Mouse (Mus musculus) bone marrow, adult 2 months (tissue): ENCODE data around the gene Ppt1.

Experiments used
- CTCF ChIP-seq: fragments of 200-500 bp; IDR thresholded peaks from 2 replicates; pipeline ENCODE4 v1.5.1; 2011; ENCODE audit warnings: low read length, control low read depth; ENCODE audit not compliant: control insufficient read depth, insufficient read depth
- POLR2A ChIP-seq: fragments of 200-500 bp; IDR thresholded peaks from 2 replicates; pipeline ENCODE4 v1.6.1; 2011; ENCODE audit warnings: low read depth, mild to moderate bottlenecking, control low read depth, low read length, borderline replicate concordance; ENCODE audit not compliant: control insufficient read depth

DNA sequence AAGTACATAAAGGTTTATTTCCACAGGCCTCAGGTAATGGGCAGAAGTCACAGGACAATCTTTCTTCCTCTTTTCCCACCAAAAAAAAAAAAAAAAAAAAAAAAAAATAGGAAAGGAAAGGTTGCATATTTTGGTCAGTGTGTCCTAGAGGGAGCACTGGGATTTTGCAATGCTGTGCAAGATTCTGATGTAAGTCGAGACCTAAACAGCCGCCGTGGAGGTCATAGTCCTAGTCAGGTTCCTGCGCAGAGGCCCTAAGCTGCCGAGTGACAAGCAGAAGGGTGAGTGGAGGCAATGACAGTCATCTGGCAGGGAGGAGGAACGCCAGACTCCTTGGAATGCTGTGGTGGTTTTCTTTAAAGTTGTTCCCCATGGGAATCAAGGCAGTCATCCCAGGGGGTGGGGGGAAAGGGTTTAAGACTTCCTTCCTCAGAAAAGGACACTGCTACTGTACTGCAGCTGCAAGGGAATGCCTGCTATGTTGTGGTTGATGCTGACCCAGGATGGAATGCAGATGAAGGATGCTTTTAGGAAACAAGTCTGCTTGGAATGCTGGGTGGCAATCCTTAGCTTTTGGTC, 23.1 kb downstream of the Ppt1 start:
- no peak for TF ChIP-seq POLR2A
- TF ChIP-seq CTCF, result no peak
